Mouse (Mus musculus) layer of hippocampus, postnatal 14 days (tissue): ENCODE measurements around the gene Gm26657. TPM values are rescaled to one million over a fixed set of nuclear protein-coding genes. Genes with fewer than 3 reads are reported as not detected.

Source experiments
- DNase-seq, 2 experiments: peaks; one replicate each; pipeline ENCODE4 v3.0.0; 2021 to 2022; ENCODE audit warnings: low spot score in 2 of 2, mixed read lengths in 1 of 2
- long read RNA-seq, 2 experiments: library from polyadenylated mRNA; stranded (forward); transcript quantifications; one replicate each; pipeline ENCODE4 v2.0.0; 2021
- total RNA-seq, 2 experiments: library from RNA; stranded (reverse); gene quantifications; 2 replicates each; pipeline ENCODE4 v1.2.3; 2021

Gm26657 gene
- not detected for total RNA-seq
- long read RNA-seq, experiment 1 = 0 reads
- long read RNA-seq, experiment 2 = 0 reads

GRCm38 (mm10) chr4:56740020-56740485 lies at the start of gene Gm26657:
Gene Gm26657, plus strand, starts transcription at chr4:56740070.
- DNase-seq = no peak

GRCm38 (mm10) chr4:56696401-56696800 lies 43.5 kb upstream of the Gm26657 start:
- no peak for DNase-seq

GRCm38 (mm10) chr4:56698671-56699070 lies 41.2 kb upstream of the Gm26657 start:
- DNase-seq = no peak

GRCm38 (mm10) chr4:56702234-56702633 lies 37.6 kb upstream of the Gm26657 start:
- no peak for DNase-seq

- DNase-seq = no peak
Measured at GRCm38 (mm10) chr4:56713155-56713554, 26.7 kb upstream of the Gm26657 start.

GRCm38 (mm10) chr4:56716801-56717200 lies 23.1 kb upstream of the Gm26657 start:
- no peak for DNase-seq

GRCm38 (mm10) chr4:56717932-56718331 lies 21.9 kb upstream of the Gm26657 start:
- DNase-seq = no peak

GRCm38 (mm10) chr4:56718573-56719442 lies 21.1 kb upstream of the Gm26657 start:
- no peak for DNase-seq

- DNase-seq = no peak
Measured at GRCm38 (mm10) chr4:56719456-56719855, 20.4 kb upstream of the Gm26657 start.

- no peak for DNase-seq
Measured at GRCm38 (mm10) chr4:56720403-56720802, 19.5 kb upstream of the Gm26657 start.

GRCm38 (mm10) chr4:56721469-56721868 lies 18.4 kb upstream of the Gm26657 start:
- DNase-seq = peak in 1 of 2 experiments; percentile 31

- no peak for DNase-seq
Measured at GRCm38 (mm10) chr4:56722346-56722745, 17.5 kb upstream of the Gm26657 start.

GRCm38 (mm10) chr4:56723237-56723636 lies 16.6 kb upstream of the Gm26657 start:
- no peak for DNase-seq

- no peak for DNase-seq
Measured at GRCm38 (mm10) chr4:56725839-56726238, 14.0 kb upstream of the Gm26657 start.

- DNase-seq = no peak
Measured at GRCm38 (mm10) chr4:56740611-56741010, 741 bp downstream of the Gm26657 start.

GRCm38 (mm10) chr4:56741041-56741493 lies 1.2 kb downstream of the Gm26657 start, which contains the start of gene Actl7b:
Gene Actl7b, minus strand, starts transcription at chr4:56741443.
- DNase-seq = no peak

- DNase-seq = no peak
Measured at GRCm38 (mm10) chr4:56742698-56743097, 2.8 kb downstream of the Gm26657 start.

GRCm38 (mm10) chr4:56743363-56744195 lies 3.7 kb downstream of the Gm26657 start, which contains the start of gene Actl7a:
Gene Actl7a, plus strand, starts transcription at chr4:56743413.
- no peak for DNase-seq

GRCm38 (mm10) chr4:56746345-56746744 lies 6.5 kb downstream of the Gm26657 start:
- DNase-seq = no peak

- DNase-seq = no peak
Measured at GRCm38 (mm10) chr4:56747456-56747855, 7.6 kb downstream of the Gm26657 start.

- DNase-seq = no peak
Measured at GRCm38 (mm10) chr4:56756021-56756420, 16.2 kb downstream of the Gm26657 start.
